In the genomic region with DNA sequence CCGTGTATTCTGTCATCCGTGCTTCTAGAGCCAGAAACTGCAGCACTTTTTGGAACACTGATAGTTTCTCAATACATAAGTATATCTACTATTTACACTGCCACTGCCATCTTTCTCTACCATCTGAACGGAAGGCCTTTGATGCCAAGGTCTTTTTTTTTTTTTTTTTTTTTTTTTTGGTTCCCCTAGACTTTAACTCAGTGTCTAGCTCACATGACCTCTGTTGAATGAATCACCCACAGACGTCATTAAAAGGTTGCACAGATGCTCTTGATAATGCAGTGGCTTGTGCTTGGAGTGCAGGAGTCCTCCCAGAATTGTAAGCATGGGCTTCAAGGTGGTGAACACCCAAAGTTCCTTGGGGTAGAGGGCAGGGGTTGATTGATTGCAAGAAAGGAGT, we compare ENCODE assay signal across 20 mouse cellular contexts.
"Had no signal": no experiment of that assay in that cellular context is flagged by ENCODE, and none has a peak within 500 bp of the region (broad histone marks: within the 10 kb centered on the region; RNA-seq: fewer than 3 reads in every experiment).

No protein-coding gene starts in this region.

- H3K27ac ChIP-seq: kidney, postnatal 0 days; layer of hippocampus, adult 2 months; limb, embryonic 10.5 days; limb, embryonic 13.5 days; liver, embryonic 12.5 days; liver, embryonic 15.5 days; lung, embryonic 15.5 days; midbrain, embryonic 13.5 days; stomach, postnatal 0 days had no signal

- H3K36me3 ChIP-seq: limb, embryonic 10.5 days; limb, embryonic 13.5 days; liver, embryonic 12.5 days; liver, embryonic 15.5 days; lung, embryonic 15.5 days; midbrain, embryonic 13.5 days had no signal

- H3K4me3 ChIP-seq: layer of hippocampus, adult 2 months; limb, embryonic 10.5 days; limb, embryonic 13.5 days; liver, embryonic 12.5 days; liver, embryonic 15.5 days; lung, embryonic 15.5 days; midbrain, embryonic 13.5 days had no signal

- H3K4me2 ChIP-seq: limb, embryonic 13.5 days; liver, embryonic 12.5 days; liver, embryonic 15.5 days; lung, embryonic 15.5 days; midbrain, embryonic 13.5 days had no signal

- H3K27me3 ChIP-seq: limb, embryonic 13.5 days; liver, embryonic 12.5 days; liver, embryonic 15.5 days; lung, embryonic 15.5 days; midbrain, embryonic 13.5 days had no signal

- ATAC-seq: liver, embryonic 12.5 days; midbrain, embryonic 13.5 days; midbrain, embryonic 16.5 days had no signal

- DNase-seq: kidney, postnatal 25 days; layer of hippocampus, adult 9-11 months; liver; lung, adult 18-20 months; lung, postnatal 10 days; lung, postnatal 36 days; right cerebral cortex, adult 18-20 months; right cerebral cortex, postnatal 14 days; right cerebral cortex, postnatal 4 days; thymus, postnatal 25 days had no signal

- H3K4me1 ChIP-seq: limb, embryonic 13.5 days; midbrain, embryonic 13.5 days had no signal
